Mouse (Mus musculus): ENCODE results near the gene St6galnac4. TPM values are rescaled to one million over a fixed set of nuclear protein-coding genes. Genes with fewer than 3 reads are reported as not detected.
A peak's percentile ranks its signal among the peaks of the same experiment; 100 is the strongest.

The St6galnac4 gene
- polyA plus RNA-seq, 1 experiment: 9.4 TPM

- no peaks in the 10 kb centered on the region for H3K9me3 ChIP-seq (replicated peaks; ENCODE audit: control insufficient read depth, insufficient read depth, low read length, poor library complexity, severe bottlenecking)
- TF ChIP-seq CTCF (IDR thresholded peaks at IDR 0.05; ENCODE audit: low read depth, low read length): peak; percentile 99
- TF ChIP-seq EP300 (IDR thresholded peaks at IDR 0.05; ENCODE audit: insufficient read depth, low read depth, low read length): 0 out of 2 replicates have a peak, but pooled peaks have one; percentile 27
- TF ChIP-seq POLR2A (IDR thresholded peaks at IDR 0.05; ENCODE audit: insufficient read depth, low read length): no peak
- peak overlapping the region; percentile 4; the same call in 1 of the 2 replicates for H3K9ac ChIP-seq (ENCODE audit: low read depth, poor library complexity, severe bottlenecking)
- H3K4me1 ChIP-seq (ENCODE audit: control insufficient read depth, insufficient read depth, low read length): peaks cover 2% of the 10 kb centered on the region
- no peak overlapping the region for H3K27ac ChIP-seq (ENCODE audit: insufficient read depth, low read length)
- no peaks in the 10 kb centered on the region for H3K36me3 ChIP-seq (ENCODE audit: control insufficient read depth, insufficient read depth, low read length, poor library complexity, severe bottlenecking)
- H3K4me3 ChIP-seq (ENCODE audit: low read depth, low read length): peak overlapping the region; percentile 35
- no peaks in the 10 kb centered on the region for H3K27me3 ChIP-seq (ENCODE audit: control insufficient read depth, insufficient read depth, low read length, poor library complexity, severe bottlenecking)
These were observed 3.8 kb upstream of the St6galnac4 start for GRCm38 (mm10) chr2:32582830-32583799.

- no peaks in the 10 kb centered on the region for H3K27me3 ChIP-seq (ENCODE audit: control insufficient read depth, insufficient read depth, low read length, poor library complexity, severe bottlenecking)
- H3K27ac ChIP-seq (ENCODE audit: insufficient read depth, low read length): no peak overlapping the region
- H3K9ac ChIP-seq (ENCODE audit: low read depth, poor library complexity, severe bottlenecking): no peak overlapping the region
- no peaks in the 10 kb centered on the region for H3K9me3 ChIP-seq (replicated peaks; ENCODE audit: control insufficient read depth, insufficient read depth, low read length, poor library complexity, severe bottlenecking)
- H3K4me1 ChIP-seq (ENCODE audit: control insufficient read depth, insufficient read depth, low read length): peaks cover 2% of the 10 kb centered on the region
- no peaks in the 10 kb centered on the region for H3K36me3 ChIP-seq (ENCODE audit: control insufficient read depth, insufficient read depth, low read length, poor library complexity, severe bottlenecking)
- TF ChIP-seq CTCF (IDR thresholded peaks at IDR 0.05; ENCODE audit: low read depth, low read length): no peak
- no peak for TF ChIP-seq EP300 (IDR thresholded peaks at IDR 0.05; ENCODE audit: insufficient read depth, low read depth, low read length)
- no peak for TF ChIP-seq POLR2A (IDR thresholded peaks at IDR 0.05; ENCODE audit: insufficient read depth, low read length)
- H3K4me3 ChIP-seq (ENCODE audit: low read depth, low read length): no peak overlapping the region
These were observed 1.7 kb upstream of the St6galnac4 start for GRCm38 (mm10) chr2:32585149-32585714.

- Histone ChIP-seq H3K9me3 (replicated peaks; ENCODE audit: control insufficient read depth, insufficient read depth, low read length, poor library complexity, severe bottlenecking) (no peaks in the 10 kb centered on the region), H3K4me3 (ENCODE audit: low read depth, low read length) (peak overlapping the region; percentile 72), H3K36me3 (ENCODE audit: control insufficient read depth, insufficient read depth, low read length, poor library complexity, severe bottlenecking) (no peaks in the 10 kb centered on the region), H3K27me3 (ENCODE audit: control insufficient read depth, insufficient read depth, low read length, poor library complexity, severe bottlenecking) (no peaks in the 10 kb centered on the region), H3K27ac (ENCODE audit: insufficient read depth, low read length) (no peak overlapping the region), H3K9ac (ENCODE audit: low read depth, poor library complexity, severe bottlenecking) (peak overlapping the region; percentile 58), H3K4me1 (ENCODE audit: control insufficient read depth, insufficient read depth, low read length) (peaks cover 2% of the 10 kb centered on the region)
- TF ChIP-seq POLR2A (IDR thresholded peaks at IDR 0.05; ENCODE audit: insufficient read depth, low read length) (no peak), CTCF (IDR thresholded peaks at IDR 0.05; ENCODE audit: low read depth, low read length) (no peak), EP300 (IDR thresholded peaks at IDR 0.05; ENCODE audit: insufficient read depth, low read depth, low read length) (no peak)
These were observed 931 bp downstream of the St6galnac4 start for GRCm38 (mm10) chr2:32587731-32588321.

GRCm38 (mm10) chr2:32589213-32589795, 2.4 kb downstream of the St6galnac4 start:
- TF ChIP-seq POLR2A (IDR thresholded peaks at IDR 0.05; ENCODE audit: insufficient read depth, low read length): no peak
- TF ChIP-seq CTCF (IDR thresholded peaks at IDR 0.05; ENCODE audit: low read depth, low read length): no peak
- no peak for TF ChIP-seq EP300 (IDR thresholded peaks at IDR 0.05; ENCODE audit: insufficient read depth, low read depth, low read length)
- Histone ChIP-seq H3K27me3 (ENCODE audit: control insufficient read depth, insufficient read depth, low read length, poor library complexity, severe bottlenecking) (no peaks in the 10 kb centered on the region), H3K9me3 (replicated peaks; ENCODE audit: control insufficient read depth, insufficient read depth, low read length, poor library complexity, severe bottlenecking) (no peaks in the 10 kb centered on the region), H3K4me1 (ENCODE audit: control insufficient read depth, insufficient read depth, low read length) (peaks cover 2% of the 10 kb centered on the region), H3K27ac (ENCODE audit: insufficient read depth, low read length) (no peak overlapping the region), H3K36me3 (ENCODE audit: control insufficient read depth, insufficient read depth, low read length, poor library complexity, severe bottlenecking) (no peaks in the 10 kb centered on the region), H3K4me3 (ENCODE audit: low read depth, low read length) (peak overlapping the region; percentile 25; the same call in 1 of the 2 replicates), H3K9ac (ENCODE audit: low read depth, poor library complexity, severe bottlenecking) (no peak overlapping the region)

GRCm38 (mm10) chr2:32590224-32590623, 3.3 kb downstream of the St6galnac4 start:
- Histone ChIP-seq H3K4me3 (ENCODE audit: low read depth, low read length) (no peak overlapping the region), H3K27ac (ENCODE audit: insufficient read depth, low read length) (no peak overlapping the region), H3K4me1 (ENCODE audit: control insufficient read depth, insufficient read depth, low read length) (peaks cover 2% of the 10 kb centered on the region), H3K9me3 (replicated peaks; ENCODE audit: control insufficient read depth, insufficient read depth, low read length, poor library complexity, severe bottlenecking) (no peaks in the 10 kb centered on the region), H3K36me3 (ENCODE audit: control insufficient read depth, insufficient read depth, low read length, poor library complexity, severe bottlenecking) (no peaks in the 10 kb centered on the region), H3K9ac (ENCODE audit: low read depth, poor library complexity, severe bottlenecking) (no peak overlapping the region), H3K27me3 (ENCODE audit: control insufficient read depth, insufficient read depth, low read length, poor library complexity, severe bottlenecking) (no peaks in the 10 kb centered on the region)
- no peak for TF ChIP-seq CTCF (IDR thresholded peaks at IDR 0.05; ENCODE audit: low read depth, low read length)
- no peak for TF ChIP-seq POLR2A (IDR thresholded peaks at IDR 0.05; ENCODE audit: insufficient read depth, low read length)
- no peak for TF ChIP-seq EP300 (IDR thresholded peaks at IDR 0.05; ENCODE audit: insufficient read depth, low read depth, low read length)
